Mouse (Mus musculus) brain, embryonic 14.5 days (tissue): ENCODE measurements at regions not wholly inside any gene's neighbourhood (a gene's known extent, or its start where the extent isn't known, plus 50 kb on each side); places are given as distances from the start of the nearest gene placed in this dataset.

ENCODE experiments used
- CTCF ChIP-seq: fragments of 200-500 bp; IDR thresholded peaks from 2 replicates; pipeline ENCODE4 v1.5.1; 2012; ENCODE audit warnings: inconsistent platforms, mild to moderate bottlenecking, moderate library complexity, borderline replicate concordance; ENCODE audit not compliant: insufficient read depth, insufficient read length; ENCODE audit errors: extremely low read depth
- POLR2A ChIP-seq: fragments of 200-500 bp; IDR thresholded peaks from 2 replicates; pipeline ENCODE4 v1.6.1; 2012; ENCODE audit warnings: mild to moderate bottlenecking, inconsistent platforms, borderline replicate concordance; ENCODE audit not compliant: poor library complexity, insufficient read depth, insufficient read length, severe bottlenecking; ENCODE audit errors: extremely low read depth

- TF ChIP-seq CTCF: no peak
- no peak for TF ChIP-seq POLR2A
Measured at GRCm38 (mm10) chr14:102782227-102782626, 200.2 kb downstream of the Kctd12 start.
